Comparison of ENCODE assay signal across 19 mouse cellular contexts in the genomic region with DNA sequence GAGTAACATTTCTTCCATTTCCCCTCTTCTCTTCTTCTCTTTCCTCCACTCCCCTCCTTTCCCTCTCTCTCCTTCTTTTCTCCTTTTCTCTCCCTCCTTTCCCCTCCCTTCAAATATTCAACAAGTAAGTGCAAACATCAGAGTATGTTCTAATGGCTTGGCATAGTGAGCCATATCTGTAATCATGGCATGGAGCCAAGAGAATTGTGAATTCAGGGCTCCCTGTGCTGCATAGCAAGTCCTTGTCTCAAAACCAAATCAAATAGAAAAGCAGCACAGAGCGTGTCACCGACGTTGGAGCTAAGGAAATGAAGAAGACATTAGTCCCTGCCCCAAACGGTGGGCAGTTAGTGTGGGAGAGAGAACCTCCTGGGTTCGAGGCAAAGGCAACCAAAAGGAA.
DNase-seq lines count a peak whose midpoint lies in the region; ATAC-seq and TF ChIP-seq lines count a peak whose summit lies in the region.
"Had no signal": no experiment of that assay in that cellular context is flagged by ENCODE, and none has a peak within 500 bp of the region (broad histone marks: within the 10 kb centered on the region; RNA-seq: fewer than 3 reads in every experiment).

No protein-coding gene starts in this region.

- H3K4me3 ChIP-seq in hindbrain, postnatal 0 days (ENCODE audit: low read length): no peak overlapping the region
- H3K4me3 ChIP-seq in hindbrain, embryonic 12.5 days: no peak overlapping the region
- no peak overlapping the region for H3K4me3 ChIP-seq in lung, embryonic 16.5 days (ENCODE audit: low read length)
- H3K4me3 ChIP-seq in midbrain, postnatal 0 days (ENCODE audit: low read depth, low read length): no peak overlapping the region
- H3K4me3 ChIP-seq in midbrain, embryonic 15.5 days: no peak overlapping the region
- H3K4me3 ChIP-seq: embryonic facial prominence, embryonic 10.5 days; forebrain, embryonic 15.5 days; heart, adult 2 months; heart, embryonic 12.5 days had no signal

- no peaks in the 10 kb centered on the region for H3K27me3 ChIP-seq in hindbrain, postnatal 0 days (ENCODE audit: insufficient read depth, low read length)
- no peaks in the 10 kb centered on the region for H3K27me3 ChIP-seq in hindbrain, embryonic 12.5 days
- no peaks in the 10 kb centered on the region for H3K27me3 ChIP-seq in lung, embryonic 16.5 days (ENCODE audit: control insufficient read depth, insufficient read depth, low read depth, low read length)
- no peaks in the 10 kb centered on the region for H3K27me3 ChIP-seq in midbrain, postnatal 0 days (ENCODE audit: insufficient read depth, low read length)
- no peaks in the 10 kb centered on the region for H3K27me3 ChIP-seq in midbrain, embryonic 15.5 days (replicated peaks)
- H3K27me3 ChIP-seq: forebrain, embryonic 15.5 days; heart, embryonic 12.5 days had no signal

- peak; percentile 8 for DNase-seq in adrenal gland, postnatal 10 days
- DNase-seq in adrenal gland, postnatal 36 days: no peak
- DNase-seq in hindbrain, postnatal 0 days (ENCODE audit: low spot score): peak; percentile 62
- no peak for DNase-seq in lung, adult 18-20 months
- peak; percentile 56 for DNase-seq in midbrain, postnatal 0 days (ENCODE audit: low spot score)
- DNase-seq: adrenal gland, adult 8-10 months; B cell, adult 2 months; cerebellum, adult 2 months; gastrocnemius, postnatal 14 days; heart, adult 2 months; heart, postnatal 36 days had no signal

- H3K36me3 ChIP-seq in hindbrain, postnatal 0 days (ENCODE audit: insufficient read depth, low read length): no peaks in the 10 kb centered on the region
- no peaks in the 10 kb centered on the region for H3K36me3 ChIP-seq in hindbrain, embryonic 12.5 days
- H3K36me3 ChIP-seq in lung, embryonic 16.5 days (ENCODE audit: control insufficient read depth, insufficient read depth, low read length): no peaks in the 10 kb centered on the region
- H3K36me3 ChIP-seq in midbrain, postnatal 0 days (ENCODE audit: insufficient read depth, low read length): no peaks in the 10 kb centered on the region
- H3K36me3 ChIP-seq in midbrain, embryonic 15.5 days (replicated peaks): no peaks in the 10 kb centered on the region
- H3K36me3 ChIP-seq: embryonic facial prominence, embryonic 10.5 days; forebrain, embryonic 15.5 days; G1E; heart, embryonic 12.5 days had no signal

- ATAC-seq in hindbrain, postnatal 0 days: no peak
- no peak for ATAC-seq in hindbrain, embryonic 12.5 days (ENCODE audit: low FRiP score)
- ATAC-seq in lung, embryonic 16.5 days (ENCODE audit: low read depth): peak; percentile 69
- no peak for ATAC-seq in midbrain, postnatal 0 days (ENCODE audit: low FRiP score)
- ATAC-seq in midbrain, embryonic 15.5 days (replicated peaks): no peak
- ATAC-seq: CD4-positive, CD25-positive, alpha-beta regulatory T cell, adult 4 months; forebrain, embryonic 15.5 days had no signal

- no peak overlapping the region for H3K4me2 ChIP-seq in hindbrain, postnatal 0 days (ENCODE audit: low read depth, low read length)
- H3K4me2 ChIP-seq in hindbrain, embryonic 12.5 days (replicated peaks): no peak overlapping the region
- H3K4me2 ChIP-seq in lung, embryonic 16.5 days (ENCODE audit: low read depth, low read length): no peak overlapping the region
- no peak overlapping the region for H3K4me2 ChIP-seq in midbrain, postnatal 0 days (ENCODE audit: low read depth, low read length, poor library complexity, severe bottlenecking)
- no peak overlapping the region for H3K4me2 ChIP-seq in midbrain, embryonic 15.5 days
- H3K4me2 ChIP-seq: forebrain, embryonic 15.5 days; heart, embryonic 12.5 days had no signal

- no peak overlapping the region for H3K9ac ChIP-seq in hindbrain, postnatal 0 days (replicated peaks; ENCODE audit: low read length)
- H3K9ac ChIP-seq in hindbrain, embryonic 12.5 days: no peak overlapping the region
- no peak overlapping the region for H3K9ac ChIP-seq in lung, embryonic 16.5 days (ENCODE audit: low read length)
- H3K9ac ChIP-seq in midbrain, postnatal 0 days (replicated peaks; ENCODE audit: low read length, poor library complexity, severe bottlenecking): no peak overlapping the region
- H3K9ac ChIP-seq in midbrain, embryonic 15.5 days: no peak overlapping the region
- H3K9ac ChIP-seq: forebrain, embryonic 15.5 days; heart, embryonic 12.5 days had no signal

- no peak for TF ChIP-seq CTCF in hindbrain, postnatal 0 days (IDR thresholded peaks at IDR 0.05; ENCODE audit: low read depth)
- no peak for TF ChIP-seq CTCF in midbrain, postnatal 0 days (IDR thresholded peaks at IDR 0.05)

- H3K4me1 ChIP-seq in hindbrain, postnatal 0 days (ENCODE audit: insufficient read depth, low read length): 0 out of 2 replicates have a peak, but pooled peaks cover 2% of the 10 kb centered on the region
- no peaks in the 10 kb centered on the region for H3K4me1 ChIP-seq in hindbrain, embryonic 12.5 days
- peaks cover 7% of the 10 kb centered on the region; the same call in 1 of the 2 replicates for H3K4me1 ChIP-seq in lung, embryonic 16.5 days (replicated peaks; ENCODE audit: control insufficient read depth, insufficient read depth, low read length)
- no peaks in the 10 kb centered on the region for H3K4me1 ChIP-seq in midbrain, postnatal 0 days (ENCODE audit: insufficient read depth, low read length)
- H3K4me1 ChIP-seq in midbrain, embryonic 15.5 days: no peaks in the 10 kb centered on the region
- H3K4me1 ChIP-seq: embryonic facial prominence, embryonic 10.5 days; forebrain, embryonic 15.5 days; heart, embryonic 12.5 days had no signal

- no peak overlapping the region for H3K27ac ChIP-seq in hindbrain, postnatal 0 days
- no peak overlapping the region for H3K27ac ChIP-seq in hindbrain, embryonic 12.5 days
- no peak overlapping the region for H3K27ac ChIP-seq in lung, embryonic 16.5 days (ENCODE audit: low read length)
- H3K27ac ChIP-seq in midbrain, postnatal 0 days (ENCODE audit: low read depth, low read length): no peak overlapping the region
- no peak overlapping the region for H3K27ac ChIP-seq in midbrain, embryonic 15.5 days
- H3K27ac ChIP-seq: embryonic facial prominence, embryonic 10.5 days; forebrain, embryonic 15.5 days; heart, adult 2 months had no signal

- 27% methylated on average over 5 of the region's 5 CpGs for WGBS in hindbrain, postnatal 0 days
- WGBS in hindbrain, embryonic 12.5 days: 73% methylated on average over 5 of the region's 5 CpGs
- 24% methylated on average over 5 of the region's 5 CpGs for WGBS in lung, embryonic 16.5 days
- WGBS in midbrain, postnatal 0 days: 36% methylated on average over 5 of the region's 5 CpGs
- WGBS in midbrain, embryonic 15.5 days: 55% methylated on average over 5 of the region's 5 CpGs

- H3K9me3 ChIP-seq in hindbrain, postnatal 0 days (ENCODE audit: low read length): no peaks in the 10 kb centered on the region
- no peaks in the 10 kb centered on the region for H3K9me3 ChIP-seq in hindbrain, embryonic 12.5 days (replicated peaks)
- no peaks in the 10 kb centered on the region for H3K9me3 ChIP-seq in lung, embryonic 16.5 days (ENCODE audit: control insufficient read depth, low read length)
- H3K9me3 ChIP-seq in midbrain, postnatal 0 days (ENCODE audit: low read length): no peaks in the 10 kb centered on the region
- no peaks in the 10 kb centered on the region for H3K9me3 ChIP-seq in midbrain, embryonic 15.5 days
- H3K9me3 ChIP-seq: embryonic facial prominence, embryonic 10.5 days; forebrain, embryonic 15.5 days; G1E; heart, embryonic 12.5 days had no signal

Comparison
In these comparisons a context has a peak if more than half of its experiments do, and no peak if none do; other contexts are left out.
1. DNase-seq: peak in adrenal gland, postnatal 10 days (single experiment), hindbrain, postnatal 0 days (single experiment) and midbrain, postnatal 0 days (single experiment); none in adrenal gland, postnatal 36 days (0 of 2) and lung, adult 18-20 months (0 of 2).